Mouse (Mus musculus) brain, embryonic 14.5 days (tissue): ENCODE measurements around the gene Fem1b. TPM values are rescaled to one million over a fixed set of nuclear protein-coding genes. Genes with fewer than 3 reads are reported as not detected.

Experiments used
- DNase-seq: peaks from one replicate; pipeline ENCODE4 v3.0.0-alpha.2; 2011; ENCODE audit warnings: low read depth
- CTCF ChIP-seq: fragments of 200-500 bp; IDR thresholded peaks from 2 replicates; pipeline ENCODE4 v1.5.1; 2012; ENCODE audit warnings: inconsistent platforms, mild to moderate bottlenecking, moderate library complexity, borderline replicate concordance; ENCODE audit not compliant: insufficient read depth, insufficient read length; ENCODE audit errors: extremely low read depth
- POLR2A ChIP-seq: fragments of 200-500 bp; IDR thresholded peaks from 2 replicates; pipeline ENCODE4 v1.6.1; 2012; ENCODE audit warnings: mild to moderate bottlenecking, inconsistent platforms, borderline replicate concordance; ENCODE audit not compliant: poor library complexity, insufficient read depth, insufficient read length, severe bottlenecking; ENCODE audit errors: extremely low read depth
- polyA plus RNA-seq: library from polyadenylated mRNA; depleted of rRNA; stranded (reverse); fragments of >200 nt; gene quantifications from 2 replicates; pipeline ENCODE4 v1.2.3, GENCODE M21; 2012; rRNA removed

Fem1b gene
- polyA plus RNA-seq, 1 experiment: 89.5 TPM

DNA sequence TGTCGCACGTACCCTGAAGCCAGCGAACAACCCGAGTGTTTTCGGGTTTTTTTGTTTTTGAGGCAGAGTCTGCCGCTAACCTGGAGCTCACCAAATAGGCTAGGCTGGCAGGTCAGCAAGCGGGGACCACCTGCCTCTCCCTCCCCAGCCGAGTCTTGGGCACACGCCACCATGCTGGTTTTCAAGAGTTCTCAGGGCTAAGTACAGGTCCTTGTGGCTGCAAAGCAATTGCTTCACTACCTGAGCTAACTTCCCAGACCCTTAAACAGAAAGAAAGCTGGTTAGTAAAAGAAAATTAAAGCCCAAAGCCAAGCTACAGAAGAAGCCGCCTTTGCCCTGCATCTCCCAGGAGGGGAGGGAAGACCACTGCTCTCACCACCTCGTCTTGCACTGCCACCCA is 61.4 kb downstream of the Fem1b start:
- no peak for DNase-seq
- no peak for TF ChIP-seq POLR2A
- TF ChIP-seq CTCF: no peak

DNA sequence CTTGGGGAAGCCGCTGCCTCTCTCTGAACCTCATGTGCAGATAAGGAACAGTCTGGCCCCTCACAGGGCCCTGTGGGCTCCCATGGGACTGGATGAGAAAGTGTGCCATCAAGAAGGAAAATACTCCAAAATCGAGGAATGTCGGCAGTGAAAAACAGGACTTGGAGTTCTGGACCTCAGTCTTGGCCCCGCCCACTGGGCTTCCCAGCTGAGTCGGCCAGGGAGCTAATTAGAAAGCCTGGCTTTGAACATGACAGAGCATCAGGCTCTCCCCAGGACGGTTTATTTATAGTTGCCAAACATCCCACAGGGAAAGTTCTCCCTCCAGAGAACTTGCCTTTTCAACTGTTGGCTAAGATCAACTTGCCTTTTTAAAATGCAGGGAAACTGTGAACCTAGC is 62.1 kb downstream of the Fem1b start:
- TF ChIP-seq POLR2A (no peak), CTCF (no peak)
- no peak for DNase-seq

DNA sequence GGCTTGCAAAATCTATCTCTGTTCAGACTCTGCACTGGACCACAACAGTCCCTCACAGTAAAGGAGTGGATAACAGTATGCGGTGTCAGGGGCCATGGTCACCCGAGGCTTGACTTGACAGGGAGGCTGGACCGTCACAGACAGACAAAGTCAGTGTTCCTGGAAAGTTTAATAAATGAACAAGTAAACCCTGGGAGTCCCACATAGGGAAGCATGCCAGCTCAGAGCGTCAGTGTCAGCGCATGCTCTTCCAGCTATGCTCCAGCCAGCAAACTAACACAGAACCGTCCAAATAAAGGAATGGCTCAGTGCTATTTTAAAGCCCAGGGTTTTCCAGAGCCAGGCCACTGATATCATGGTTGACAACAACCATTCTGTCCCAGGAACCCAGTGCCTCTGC is 65.1 kb downstream of the Fem1b start:
- DNase-seq: no peak
- TF ChIP-seq POLR2A (no peak), CTCF (no peak)

DNA sequence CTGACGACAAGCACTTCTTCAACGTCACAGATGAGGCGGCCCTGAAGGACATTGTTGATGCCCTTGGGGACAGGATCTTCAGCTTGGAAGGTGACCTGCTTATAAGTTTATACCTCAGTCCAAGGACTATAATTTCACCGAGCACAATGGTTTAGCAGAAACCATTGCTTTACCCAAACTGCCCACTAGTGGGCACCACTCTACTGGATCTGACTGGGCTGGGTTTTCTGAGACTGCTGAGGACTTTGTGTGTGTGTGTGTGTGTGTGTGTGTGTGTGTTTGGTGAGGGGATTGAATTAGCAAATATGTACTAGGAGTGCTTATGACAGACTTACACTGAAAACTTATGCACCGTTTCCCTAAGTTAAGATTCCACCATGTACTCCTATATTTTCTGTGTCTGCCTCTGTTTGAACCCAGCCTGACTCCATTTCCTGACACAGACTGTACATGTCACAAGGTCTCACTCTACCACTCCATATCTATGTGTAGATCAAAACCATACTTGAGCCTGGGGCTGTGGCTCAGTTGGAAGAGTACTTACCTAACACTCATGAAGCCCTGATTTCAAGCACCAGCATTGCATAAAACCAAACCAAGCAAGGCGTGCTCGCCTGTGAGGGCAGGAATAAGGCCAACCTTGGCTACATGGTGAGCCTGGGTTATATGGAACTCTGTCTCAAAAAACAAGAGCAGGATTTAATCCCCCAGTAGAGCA is 67.0 kb downstream of the Fem1b start:
- TF ChIP-seq POLR2A (no peak), CTCF (peak; percentile 75; the same call in 1 of the 2 replicates)
- DNase-seq: peak; percentile 57

Other genes with a start within 250 kb of the Fem1b start
- gene Itga11, start 134.1 kb downstream of the Fem1b start, polyA plus RNA-seq: 1.8 and 4.2 TPM in 2 replicates
- gene Cln6, start 26.9 kb upstream of the Fem1b start, polyA plus RNA-seq: 13.7 and 13.8 TPM in 2 replicates
- 6.8 and 13.3 TPM in 2 replicates for gene Calml4, start 46.1 kb upstream of the Fem1b start, polyA plus RNA-seq
- 35.1 and 41.2 TPM in 2 replicates for gene Pias1, start 176.0 kb upstream of the Fem1b start, polyA plus RNA-seq